Mouse (Mus musculus): ENCODE measurements around the gene Cfap57. TPM values are rescaled to one million over a fixed set of nuclear protein-coding genes. Genes with fewer than 3 reads are reported as not detected.
A peak's percentile ranks its signal among the peaks of the same experiment; 100 is the strongest.
"Not testable (repeated sequence)": the region's sequence is repeated elsewhere in the genome, so short reads cannot be mapped to it uniquely, and the experiment has no call there.

The Cfap57 gene
- polyA plus RNA-seq, 1 experiment from 2014 or later: 0.04 TPM

GRCm38 (mm10) chr4:118564062-118564925 lies 56.3 kb downstream of the Cfap57 start:
- no peak for ATAC-seq
- in situ Hi-C loops (cut with MboI; ENCODE audit: low pct_unique_long_range_greater_than_20kb): loop anchor here (10.0 kb wide), 1 partner anchor 359 kb away; no protein-coding TSS in a partner anchor
- ChIA-PET CTCF (interaction anchor here (2.0 kb wide), 1 partner anchor 12 kb away, joined by 7 read pairs; no protein-coding TSS in a partner anchor), POLR2A (no interaction called here)
- DNase-seq (ENCODE audit: low read depth, low spot score): no peak
- H3K27me3 ChIP-seq: peaks cover 4% of the 10 kb centered on the region
- TF ChIP-seq CTCF (IDR thresholded peaks at IDR 0.05): no peak

- in situ Hi-C loops (cut with MboI; ENCODE audit: low pct_unique_long_range_greater_than_20kb): no loop called here
- no peak for TF ChIP-seq CTCF (IDR thresholded peaks at IDR 0.05)
Measured at GRCm38 (mm10) chr4:118553039-118553649, 67.4 kb downstream of the Cfap57 start.

GRCm38 (mm10) chr4:118548130-118548480 lies 72.5 kb downstream of the Cfap57 start:
- CTCF ChIA-PET; H3K27me3 ChIP-seq; DNase-seq (ENCODE audit: low read depth, low spot score); POLR2A ChIA-PET; ATAC-seq; in situ Hi-C loops (cut with MboI; ENCODE audit: low pct_unique_long_range_greater_than_20kb): not testable (repeated sequence)

More at GRCm38 (mm10) chr4:118553039-118553649, 67.4 kb downstream of the Cfap57 start:
- POLR2A ChIA-PET: no interaction called here
- H3K27me3 ChIP-seq: peaks cover 4% of the 10 kb centered on the region
- ATAC-seq (no peak), DNase-seq (ENCODE audit: low read depth, low spot score) (no peak)
- CTCF ChIA-PET: interaction anchor here (2.3 kb wide), 1 partner anchor 12 kb away, joined by 7 read pairs; no protein-coding TSS in a partner anchor

GRCm38 (mm10) chr4:118547424-118548129 lies 73.0 kb downstream of the Cfap57 start:
- POLR2A ChIA-PET; H3K27me3 ChIP-seq; CTCF ChIA-PET; DNase-seq (ENCODE audit: low read depth, low spot score); in situ Hi-C loops (cut with MboI; ENCODE audit: low pct_unique_long_range_greater_than_20kb); ATAC-seq: not testable (repeated sequence)

GRCm38 (mm10) chr4:118544441-118545127 lies 76.0 kb downstream of the Cfap57 start:
- CTCF ChIA-PET: interaction anchor here (1.3 kb wide), 1 partner anchor 19 kb away, joined by 3 read pairs; no protein-coding TSS in a partner anchor
- ATAC-seq (no peak), DNase-seq (ENCODE audit: low read depth, low spot score) (no peak)
- H3K27me3 ChIP-seq: no peaks in the 10 kb centered on the region
- in situ Hi-C loops (cut with MboI; ENCODE audit: low pct_unique_long_range_greater_than_20kb): no loop called here
- POLR2A ChIA-PET: interaction anchor here (0.9 kb wide), 1 partner anchor 131 kb away, joined by 3 read pairs; no protein-coding TSS in a partner anchor
- TF ChIP-seq CTCF (IDR thresholded peaks at IDR 0.05): no peak

GRCm38 (mm10) chr4:118543592-118544260 lies 76.9 kb downstream of the Cfap57 start, which contains the start of gene Tmem125:
Gene Tmem125, minus strand, starts transcription at chr4:118544044.
- ChIA-PET CTCF (interaction anchor here (1.3 kb wide), 1 partner anchor 18 kb away, joined by 3 read pairs; no protein-coding TSS in a partner anchor), POLR2A (interaction anchor here (0.9 kb wide), 1 partner anchor 130 kb away, joined by 3 read pairs; no protein-coding TSS in a partner anchor)
- DNase-seq (ENCODE audit: low read depth, low spot score): no peak
- in situ Hi-C loops (cut with MboI; ENCODE audit: low pct_unique_long_range_greater_than_20kb): no loop called here
- ATAC-seq: peak; percentile 38
- H3K27me3 ChIP-seq: no peaks in the 10 kb centered on the region
- TF ChIP-seq CTCF (IDR thresholded peaks at IDR 0.05): no peak

- ChIA-PET POLR2A (no interaction called here), CTCF (interaction anchor here (1.3 kb wide), 1 partner anchor 17 kb away, joined by 3 read pairs; no protein-coding TSS in a partner anchor)
- no peaks in the 10 kb centered on the region for H3K27me3 ChIP-seq
- ATAC-seq (peak; percentile 86), DNase-seq (ENCODE audit: low read depth, low spot score) (peak; percentile 57)
- no peak for TF ChIP-seq CTCF (IDR thresholded peaks at IDR 0.05)
- in situ Hi-C loops (cut with MboI; ENCODE audit: low pct_unique_long_range_greater_than_20kb): no loop called here
Measured at GRCm38 (mm10) chr4:118543158-118543530, 77.4 kb downstream of the Cfap57 start.

GRCm38 (mm10) chr4:118542510-118543157 lies 77.9 kb downstream of the Cfap57 start:
- in situ Hi-C loops (cut with MboI; ENCODE audit: low pct_unique_long_range_greater_than_20kb): no loop called here
- no peak for ATAC-seq
- POLR2A ChIA-PET: no interaction called here
- DNase-seq (ENCODE audit: low read depth, low spot score): no peak
- TF ChIP-seq CTCF (IDR thresholded peaks at IDR 0.05): no peak
- H3K27me3 ChIP-seq: no peaks in the 10 kb centered on the region
- CTCF ChIA-PET: no interaction called here

- POLR2A ChIA-PET: no interaction called here
- no peaks in the 10 kb centered on the region for H3K27me3 ChIP-seq
- in situ Hi-C loops (cut with MboI; ENCODE audit: low pct_unique_long_range_greater_than_20kb): no loop called here
- CTCF ChIA-PET: interaction anchor here (1.1 kb wide), 1 partner anchor 98 kb away, joined by 3 read pairs; no protein-coding TSS in a partner anchor
- no peak for DNase-seq (ENCODE audit: low read depth, low spot score)
- no peak for TF ChIP-seq CTCF (IDR thresholded peaks at IDR 0.05)
- no peak for ATAC-seq
Measured at GRCm38 (mm10) chr4:118539904-118540303, 80.7 kb downstream of the Cfap57 start.

All from Patski (cell line).